Mouse (Mus musculus) spleen, postnatal 4 days (tissue): ENCODE measurements around the gene Olfr1258.

Experiments used
- DNase-seq, 2 experiments: peaks; one replicate each; pipeline ENCODE4 v3.0.0; 2022; ENCODE audit warnings: low spot score in 2 of 2

Gene Olfr1258

GRCm38 (mm10) chr2:89927009-89927408 lies at the start of gene Olfr1258:
TSS of gene Olfr1258 (plus strand) at chr2:89927309.
- DNase-seq, result no peak

GRCm38 (mm10) chr2:89878137-89878536 lies 49.0 kb upstream of the Olfr1258 start, which contains the start of gene Olfr1257:
TSS of gene Olfr1257 (plus strand) at chr2:89878437.
- no peak for DNase-seq

DNA sequence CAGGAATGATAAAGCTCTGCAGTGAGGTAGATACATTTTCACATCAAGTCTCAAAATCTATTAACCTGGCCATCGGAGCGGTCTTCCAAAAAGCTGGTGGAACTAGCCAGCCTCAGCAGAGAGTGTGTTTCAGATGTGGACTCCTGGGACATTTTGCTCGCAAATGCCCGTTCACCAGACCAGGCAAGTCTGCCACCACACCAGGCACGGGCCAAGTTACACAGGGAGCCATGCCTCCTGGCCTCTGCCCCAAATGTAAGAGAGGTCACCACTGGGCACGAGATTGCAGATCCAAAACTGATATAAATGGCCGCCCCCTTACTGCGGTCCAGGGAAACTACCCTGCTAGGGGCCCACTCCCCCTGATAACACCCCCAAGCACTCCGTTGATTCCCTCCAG lies 14.5 kb upstream of the Olfr1258 start:
- DNase-seq, result peak in 1 of 2 experiments; percentile 52

DNA sequence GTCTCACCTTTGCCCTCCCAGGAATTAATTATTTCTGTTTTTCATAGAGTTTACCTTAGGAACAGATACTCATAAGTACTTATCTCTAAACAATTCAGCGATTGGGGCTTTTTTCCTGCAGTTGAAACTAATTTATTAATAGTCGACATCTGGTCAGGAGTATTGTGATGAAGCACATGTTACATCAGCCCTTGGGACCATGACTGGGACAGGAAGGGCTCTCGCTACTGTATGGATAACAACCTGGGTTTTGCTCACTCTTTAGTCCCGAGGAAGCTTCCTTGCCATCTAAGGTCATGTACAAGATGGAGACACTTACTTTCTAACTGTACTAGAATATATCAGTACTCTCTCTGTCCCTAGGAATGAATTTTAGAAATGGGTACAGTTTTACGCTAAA lies 21.5 kb downstream of the Olfr1258 start, which contains the start of gene Olfr1259:
Gene Olfr1259 (minus strand): TSS at position 101 of the 400 bp plus-strand sequence.
- no peak for DNase-seq

DNA sequence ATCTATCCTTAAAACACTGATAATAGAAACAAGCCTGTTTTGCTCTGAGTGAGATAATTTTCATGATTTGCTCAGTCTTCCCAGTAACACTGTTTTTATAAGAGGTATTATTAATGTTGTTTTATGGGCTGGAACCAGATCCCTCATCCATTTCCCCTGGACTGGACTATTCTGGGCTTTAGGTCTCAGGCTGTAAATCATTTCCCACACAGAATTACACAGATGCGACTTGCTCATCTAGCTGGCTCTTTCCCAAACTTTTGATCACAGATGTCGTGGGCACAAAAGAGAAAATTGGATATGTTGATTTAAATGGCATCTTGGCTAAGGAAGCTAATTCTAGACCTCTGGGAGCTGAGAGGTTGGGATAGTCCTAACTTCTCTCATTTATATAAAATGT lies 47.1 kb downstream of the Olfr1258 start, which contains the start of gene Olfr1260:
Gene Olfr1260 (plus strand): TSS at position 157 of the 400 bp plus-strand sequence.
- DNase-seq, result no peak

- DNase-seq, result no peak
Observed at GRCm38 (mm10) chr2:89977709-89978108, 50.6 kb downstream of the Olfr1258 start.
